Mouse (Mus musculus) E14TG2a.4 (cell line): ENCODE results near the gene AA467197.

Experiments used
- H3K27me3 ChIP-seq: 2 replicates; pipeline ENCODE4 v1.6.1; 2014; ENCODE audit warnings: low read length, control low read depth; ENCODE audit not compliant: insufficient read depth
- H3K36me3 ChIP-seq: 2 replicates; pipeline ENCODE4 v1.6.1; 2014; ENCODE audit warnings: low read length, control low read depth; ENCODE audit not compliant: insufficient read depth
- H3K4me1 ChIP-seq: replicated peaks from 2 replicates; pipeline ENCODE4 v1.6.1; 2014; ENCODE audit warnings: low read depth, low read length, control low read depth
- H3K4me3 ChIP-seq: replicated peaks from 2 replicates; pipeline ENCODE4 v1.5.1; 2014; ENCODE audit warnings: mild to moderate bottlenecking, low read length
- H3K9me3 ChIP-seq: 2 replicates; pipeline ENCODE4 v1.6.1; 2014; ENCODE audit warnings: low read length, control low read depth
- CTCF ChIP-seq: conservative IDR thresholded peaks from 2 replicates; pipeline ENCODE4 v1.5.1; 2014; ENCODE audit warnings: low read length
- NANOG ChIP-seq: IDR thresholded peaks from 2 replicates; pipeline ENCODE4 v1.6.1; 2014; ENCODE audit warnings: borderline replicate concordance, low read length, mixed read lengths
- POU5F1 ChIP-seq: IDR thresholded peaks from 2 replicates; pipeline ENCODE4 v1.6.1; 2014; ENCODE audit warnings: low read length, borderline replicate concordance

The AA467197 gene

DNA sequence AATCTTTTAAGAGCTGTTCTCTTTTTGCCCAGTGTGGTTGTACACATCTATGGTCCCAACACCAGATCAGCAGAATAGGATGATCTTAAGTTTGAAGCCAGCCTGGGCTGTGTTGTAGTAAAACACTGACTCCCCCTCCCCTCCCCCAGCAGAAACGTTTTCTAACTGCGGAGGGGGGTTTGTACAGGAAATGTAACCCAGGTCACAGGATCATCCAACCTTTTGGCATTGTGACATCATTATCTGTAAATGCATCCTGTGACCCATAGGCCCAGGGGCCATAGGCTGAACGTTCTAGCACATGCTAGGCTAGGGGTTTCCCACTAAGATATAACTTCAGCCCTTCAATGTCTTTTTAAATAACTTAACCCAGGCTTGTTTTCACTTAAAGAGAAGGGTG lies at the start of gene AA467197:
Gene AA467197 (plus strand): TSS at position 301 of the 400 bp plus-strand sequence.
- Histone ChIP-seq H3K4me3 (peak within 1 kb of the TSS; percentile 66), H3K36me3 (peaks cover 15% of the 10 kb centered on the region), H3K27me3 (peaks cover 21% of the 10 kb centered on the region), H3K9me3 (no peaks in the 10 kb centered on the region), H3K4me1 (peaks cover 2% of the 10 kb centered on the region; the same call in 1 of the 2 replicates)
- TF ChIP-seq CTCF (no peak), NANOG (no peak), POU5F1 (no peak)

GRCm38 (mm10) chr2:122587861-122588519 lies 48.8 kb upstream of the AA467197 start:
- no peak for TF ChIP-seq POU5F1
- TF ChIP-seq CTCF = no peak
- TF ChIP-seq NANOG = no peak
- Histone ChIP-seq H3K4me3 (no peak overlapping the region), H3K36me3 (no peaks in the 10 kb centered on the region), H3K27me3 (no peaks in the 10 kb centered on the region), H3K4me1 (no peaks in the 10 kb centered on the region), H3K9me3 (peaks cover 8% of the 10 kb centered on the region)

GRCm38 (mm10) chr2:122590351-122590750 lies 46.4 kb upstream of the AA467197 start:
- TF ChIP-seq CTCF (no peak), POU5F1 (no peak), NANOG (no peak)
- no peaks in the 10 kb centered on the region for H3K4me1 ChIP-seq
- no peaks in the 10 kb centered on the region for H3K27me3 ChIP-seq
- H3K9me3 ChIP-seq = peaks cover 8% of the 10 kb centered on the region
- H3K36me3 ChIP-seq = no peaks in the 10 kb centered on the region
- no peak overlapping the region for H3K4me3 ChIP-seq

GRCm38 (mm10) chr2:122591213-122591612 lies 45.6 kb upstream of the AA467197 start:
- no peak for TF ChIP-seq CTCF
- no peak for TF ChIP-seq NANOG
- TF ChIP-seq POU5F1 = no peak
- peaks cover 8% of the 10 kb centered on the region for H3K9me3 ChIP-seq
- no peaks in the 10 kb centered on the region for H3K27me3 ChIP-seq
- H3K36me3 ChIP-seq = no peaks in the 10 kb centered on the region
- H3K4me3 ChIP-seq = no peak overlapping the region
- no peaks in the 10 kb centered on the region for H3K4me1 ChIP-seq

DNA sequence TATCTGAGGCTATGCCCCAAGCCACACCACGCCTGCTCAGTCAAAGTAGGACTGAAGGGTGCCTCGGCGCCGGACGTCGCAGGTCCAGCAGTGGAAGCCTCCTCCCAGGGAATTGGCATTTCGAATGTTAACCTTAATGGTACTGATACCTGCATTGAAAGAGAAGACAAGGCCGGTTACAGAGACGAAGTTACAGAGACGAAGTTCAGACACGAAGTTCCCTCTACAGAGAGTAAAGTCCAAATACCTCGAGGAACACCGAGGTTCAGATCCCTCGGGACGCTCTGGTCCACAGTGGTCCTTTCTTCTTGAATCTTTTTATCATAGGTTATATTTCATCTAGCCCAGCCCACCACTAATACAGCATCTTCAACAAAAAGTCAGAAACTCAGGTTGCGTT lies 41.3 kb upstream of the AA467197 start:
- H3K36me3 ChIP-seq = no peaks in the 10 kb centered on the region
- H3K4me3 ChIP-seq = no peak overlapping the region
- H3K9me3 ChIP-seq = no peaks in the 10 kb centered on the region
- TF ChIP-seq CTCF = no peak
- no peak for TF ChIP-seq NANOG
- no peak for TF ChIP-seq POU5F1
- no peaks in the 10 kb centered on the region for H3K4me1 ChIP-seq
- H3K27me3 ChIP-seq = no peaks in the 10 kb centered on the region

DNA sequence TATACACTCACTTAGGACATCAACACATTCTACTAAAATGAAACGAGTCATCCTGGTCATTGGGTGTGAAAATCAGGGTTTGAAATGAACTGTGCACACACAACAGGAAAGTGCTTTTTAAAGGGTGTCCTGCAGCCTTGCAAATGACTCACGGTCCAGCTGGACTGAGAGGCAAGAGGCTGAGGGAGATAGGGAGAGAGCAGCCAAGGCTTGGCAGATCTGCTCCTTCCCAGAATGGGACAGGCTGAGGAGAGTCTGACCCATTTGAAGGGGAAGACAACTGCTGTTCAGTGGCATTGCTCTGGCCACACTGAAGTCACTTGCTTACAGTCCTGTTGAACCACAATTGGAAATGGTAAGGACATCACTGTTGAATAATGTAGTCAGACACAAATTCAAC lies 37.0 kb upstream of the AA467197 start:
- Histone ChIP-seq H3K36me3 (no peaks in the 10 kb centered on the region), H3K9me3 (no peaks in the 10 kb centered on the region), H3K27me3 (no peaks in the 10 kb centered on the region), H3K4me3 (no peak overlapping the region), H3K4me1 (no peaks in the 10 kb centered on the region)
- TF ChIP-seq NANOG (no peak), CTCF (no peak), POU5F1 (no peak)

GRCm38 (mm10) chr2:122601354-122601753 lies 35.4 kb upstream of the AA467197 start:
- H3K4me1 ChIP-seq = no peaks in the 10 kb centered on the region
- no peak overlapping the region for H3K4me3 ChIP-seq
- H3K27me3 ChIP-seq = no peaks in the 10 kb centered on the region

GRCm38 (mm10) chr2:122605829-122606228 lies 31.0 kb upstream of the AA467197 start:
- Histone ChIP-seq H3K9me3 (no peaks in the 10 kb centered on the region), H3K36me3 (no peaks in the 10 kb centered on the region), H3K27me3 (peaks cover 15% of the 10 kb centered on the region), H3K4me1 (peaks cover 4% of the 10 kb centered on the region), H3K4me3 (no peak overlapping the region)
- TF ChIP-seq POU5F1 (no peak), NANOG (no peak), CTCF (no peak)

More at GRCm38 (mm10) chr2:122601354-122601753, 35.4 kb upstream of the AA467197 start:
- TF ChIP-seq NANOG (no peak), CTCF (no peak), POU5F1 (no peak)
- no peaks in the 10 kb centered on the region for H3K9me3 ChIP-seq
- no peaks in the 10 kb centered on the region for H3K36me3 ChIP-seq

DNA sequence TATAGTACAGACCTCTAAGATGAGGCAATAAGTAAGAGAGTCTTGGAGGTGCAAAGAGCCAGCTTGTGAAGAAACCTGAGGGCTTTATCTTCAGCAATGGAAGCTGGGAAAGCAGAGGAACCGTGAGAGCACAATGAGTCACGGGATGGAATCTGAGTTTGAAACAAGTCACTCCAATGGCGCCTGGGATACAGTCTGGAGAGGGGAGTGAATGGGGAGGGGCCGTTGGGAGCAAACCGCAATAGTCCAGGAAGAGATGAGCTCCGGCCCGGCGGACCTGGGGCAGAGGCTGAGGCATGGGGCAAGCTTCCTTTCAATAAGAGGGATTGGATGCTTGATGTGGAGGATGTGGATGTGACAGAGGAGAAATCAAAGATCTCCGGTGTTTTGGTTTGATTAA lies 28.0 kb upstream of the AA467197 start:
- TF ChIP-seq CTCF (no peak), POU5F1 (no peak), NANOG (no peak)
- H3K4me1 ChIP-seq = peaks cover 5% of the 10 kb centered on the region
- H3K36me3 ChIP-seq = no peaks in the 10 kb centered on the region
- H3K9me3 ChIP-seq = no peaks in the 10 kb centered on the region
- H3K4me3 ChIP-seq = no peak overlapping the region
- H3K27me3 ChIP-seq = peaks cover 39% of the 10 kb centered on the region
